Mouse (Mus musculus) B cell, adult 62 days (primary cell): Measurements from ENCODE around the gene Cdh16. TPM values are rescaled to one million over a fixed set of nuclear protein-coding genes. Genes with fewer than 3 reads are reported as not detected.

ENCODE experiments used
- total RNA-seq: library from RNA; stranded (reverse); gene quantifications from 4 replicates; pipeline ENCODE4 v1.2.4, GENCODE M21; 2023

Cdh16 gene
- not detected in 4 replicates for total RNA-seq

GRCm38 (mm10) chr8:104624161-104624560 lies at the start of gene Cdh16:
Cdh16 (minus strand) TSS chr8:104624396.

GRCm38 (mm10) chr8:104641426-104642323 lies 17.5 kb upstream of the Cdh16 start, which contains the start of gene Ciao2b:
Ciao2b (minus strand) TSS chr8:104641965.

GRCm38 (mm10) chr8:104630981-104631663 lies 6.9 kb upstream of the Cdh16 start, which contains the start of gene Rrad:
Rrad (minus strand) TSS chr8:104631327.

GRCm38 (mm10) chr8:104591133-104591834 lies 32.9 kb downstream of the Cdh16 start, which contains the start of gene Pdp2:
Pdp2 (plus strand) TSS chr8:104591451.

Other genes starting within 250 kb of the Cdh16 start
- 0.77 to 0.94 TPM (median 0.84 TPM) in 4 replicates for gene Cmtm4, start 228.6 kb downstream of the Cdh16 start, total RNA-seq
- 63.0 to 107 TPM (median 77.6 TPM) in 4 replicates for gene Dync1li2, start 181.3 kb downstream of the Cdh16 start, total RNA-seq
- 3.6 to 4.5 TPM (median 3.7 TPM) in 4 replicates for gene Terb1, start 114.5 kb downstream of the Cdh16 start, total RNA-seq
- gene Nae1, start 89.8 kb downstream of the Cdh16 start, total RNA-seq, result 40.8 to 47.9 TPM (median 44.3 TPM) in 4 replicates
- gene Car7, start 89.7 kb downstream of the Cdh16 start, total RNA-seq, result 0.64 to 2.0 TPM (median 1.8 TPM) in 4 replicates
- 9.9 to 10.4 TPM (median 10.1 TPM) in 4 replicates for gene Pdp2, start 32.9 kb downstream of the Cdh16 start, total RNA-seq
- 29.3 to 40.7 TPM (median 34.1 TPM) in 4 replicates for gene Rrad, start 6.9 kb upstream of the Cdh16 start, total RNA-seq
- gene Ciao2b, start 17.6 kb upstream of the Cdh16 start, total RNA-seq, result 23.2 to 31.8 TPM (median 30.3 TPM) in 4 replicates
- gene Ces2a, start 109.6 kb upstream of the Cdh16 start, total RNA-seq, result not detected in 4 replicates
- gene Ces2b, start 207.2 kb upstream of the Cdh16 start, total RNA-seq, result not detected in 4 replicates
- 0.30 TPM in 1 of 4 replicates, not detected in the others for gene Ces2c, start 222.7 kb upstream of the Cdh16 start, total RNA-seq